Mouse (Mus musculus) liver, postnatal 0 days (tissue): ENCODE measurements at regions not wholly inside any gene's neighbourhood (a gene's known extent, or its start where the extent isn't known, plus 50 kb on each side); places are given as distances from the start of the nearest gene placed in this dataset.

Experiments
- ATAC-seq: fragments of 200-750 bp; cut with Nextera tagmentation; 2 replicates; pipeline ENCODE4 v1.8.0; 2017; ENCODE audit warnings: mild to moderate bottlenecking, moderate library complexity
- DNase-seq: peaks from one replicate; pipeline ENCODE4 v3.0.0-alpha.2; 2016
- H3K27ac ChIP-seq: fragments of 300-500 bp; sonication (generic); 2 replicates; pipeline ENCODE4 v1.5.1; 2014; ENCODE audit warnings: antibody characterized with exemption, moderate library complexity, mild to moderate bottlenecking, low read depth
- H3K27me3 ChIP-seq: fragments of 300-500 bp; sonication (generic); 2 replicates; pipeline ENCODE4 v1.6.1; 2014; ENCODE audit warnings: low read length, control low read depth, mixed read lengths; ENCODE audit not compliant: insufficient read depth
- H3K36me3 ChIP-seq: fragments of 300-500 bp; sonication (generic); replicated peaks from 2 replicates; pipeline ENCODE4 v1.6.1; 2014; ENCODE audit warnings: mild to moderate bottlenecking, control low read depth, low read length, moderate library complexity, mixed read lengths; ENCODE audit not compliant: insufficient read depth
- H3K4me1 ChIP-seq: fragments of 300-500 bp; sonication (generic); 2 replicates; pipeline ENCODE4 v1.6.1; 2014; ENCODE audit warnings: antibody characterized with exemption, mild to moderate bottlenecking, control low read depth; ENCODE audit not compliant: insufficient read depth
- H3K4me2 ChIP-seq: fragments of 300-500 bp; sonication (generic); 2 replicates; pipeline ENCODE4 v1.6.1; 2014; ENCODE audit warnings: low read depth, mild to moderate bottlenecking, low read length, moderate library complexity, mixed read lengths
- H3K4me3 ChIP-seq: fragments of 300-500 bp; sonication (generic); 2 replicates; pipeline ENCODE4 v1.5.1; 2014; ENCODE audit warnings: low read depth, low read length
- H3K9ac ChIP-seq: fragments of 300-500 bp; sonication (generic); replicated peaks from 2 replicates; pipeline ENCODE4 v1.6.1; 2014; ENCODE audit warnings: mild to moderate bottlenecking, moderate library complexity
- H3K9me3 ChIP-seq: fragments of 300-500 bp; sonication (generic); 2 replicates; pipeline ENCODE4 v1.6.1; 2016; ENCODE audit warnings: mild to moderate bottlenecking, control low read depth, low read length, mixed read lengths
- CTCF ChIP-seq: sonication (generic); IDR thresholded peaks from 2 replicates; pipeline ENCODE4 v1.5.1; 2016; ENCODE audit warnings: antibody characterized with exemption, low read depth

- no peaks in the 10 kb centered on the region for H3K9me3 ChIP-seq
- DNase-seq (no peak), ATAC-seq (no peak)
- no peaks in the 10 kb centered on the region for H3K4me1 ChIP-seq
- H3K4me2 ChIP-seq, result no peak overlapping the region
- H3K27me3 ChIP-seq, result no peaks in the 10 kb centered on the region
- H3K27ac ChIP-seq, result no peak overlapping the region
- no peaks in the 10 kb centered on the region for H3K36me3 ChIP-seq
- no peak overlapping the region for H3K4me3 ChIP-seq
- TF ChIP-seq CTCF, result no peak
- no peak overlapping the region for H3K9ac ChIP-seq
These were observed 357.7 kb upstream of the Slc5a7 start for GRCm38 (mm10) chr17:54656553-54656952.
